Mouse (Mus musculus): Measurements from ENCODE around the gene Pi16.
"Not testable (repeated sequence)": the region's sequence is repeated elsewhere in the genome, so short reads cannot be mapped to it uniquely, and the experiment has no call there.

Pi16 gene

DNA sequence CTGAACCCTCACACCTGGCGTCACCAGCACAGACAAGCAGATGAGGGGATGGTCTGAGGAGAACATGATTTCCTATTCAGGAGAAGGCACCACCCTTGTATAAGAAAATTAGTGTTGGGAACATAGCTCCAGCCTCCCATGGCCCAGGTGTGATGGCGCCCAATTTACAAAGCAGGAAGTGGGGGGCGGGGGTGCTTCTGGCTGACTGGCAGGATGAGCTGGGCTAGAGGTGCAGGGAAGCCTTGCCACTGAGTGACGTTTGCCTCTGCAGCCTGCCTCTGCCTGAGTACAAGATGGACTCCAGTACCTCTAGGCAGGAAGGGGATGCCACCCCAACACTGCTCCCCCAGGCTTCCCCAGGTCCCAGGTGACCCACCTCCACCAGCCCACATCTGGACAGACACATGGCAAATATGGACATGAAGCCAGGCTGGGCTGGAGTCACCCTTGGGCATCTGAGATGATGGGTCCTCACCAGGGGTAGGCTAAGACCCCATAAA lies 14.8 kb downstream of the Pi16 start:
- no peak for DNase-seq

GRCm38 (mm10) chr17:29336266-29336990 lies 18.9 kb downstream of the Pi16 start:
- DNase-seq, result no peak

DNA sequence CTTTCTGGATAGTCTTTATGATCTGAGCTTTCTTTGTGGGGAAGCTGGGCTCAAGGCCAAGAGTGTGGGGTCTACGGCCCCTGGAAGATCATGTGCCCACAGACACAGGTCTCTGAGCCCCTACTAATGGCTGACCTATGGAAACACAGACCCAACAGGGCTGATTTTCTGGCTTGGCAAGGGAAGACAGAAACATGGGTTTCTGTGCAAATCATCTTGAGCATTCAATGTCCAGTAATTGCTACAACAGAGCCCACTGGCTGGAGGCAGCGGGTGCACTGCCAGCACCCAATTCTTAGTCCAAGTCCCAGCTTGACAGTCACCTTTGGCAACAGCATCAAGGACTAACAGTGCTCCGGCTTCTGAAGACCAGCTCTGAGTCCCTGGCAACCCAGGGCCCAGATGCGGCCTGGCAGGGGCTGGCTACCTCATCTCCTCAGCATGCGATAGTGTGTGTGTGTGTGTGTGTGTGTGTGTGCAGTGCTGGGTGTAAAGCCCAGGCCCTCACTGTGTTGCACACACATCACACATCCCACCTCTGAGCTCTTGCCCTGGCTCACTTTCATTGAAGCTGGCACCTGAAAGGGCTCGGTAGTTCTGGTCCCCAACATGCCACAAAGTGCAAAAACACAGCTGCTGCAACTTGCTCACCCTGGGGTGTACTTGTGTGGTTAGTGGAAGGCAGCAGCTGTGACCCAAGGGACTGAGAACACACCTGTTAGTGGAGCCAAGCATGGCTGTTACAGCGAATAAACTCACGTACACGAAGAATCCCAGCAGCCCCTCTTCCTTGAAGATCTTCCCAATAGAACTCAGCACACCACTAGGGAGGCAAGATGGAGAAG lies 20.7 kb downstream of the Pi16 start:
- no peak for DNase-seq

- DNase-seq, result no peak
Measured at GRCm38 (mm10) chr17:29339170-29339768, 21.8 kb downstream of the Pi16 start.

DNA sequence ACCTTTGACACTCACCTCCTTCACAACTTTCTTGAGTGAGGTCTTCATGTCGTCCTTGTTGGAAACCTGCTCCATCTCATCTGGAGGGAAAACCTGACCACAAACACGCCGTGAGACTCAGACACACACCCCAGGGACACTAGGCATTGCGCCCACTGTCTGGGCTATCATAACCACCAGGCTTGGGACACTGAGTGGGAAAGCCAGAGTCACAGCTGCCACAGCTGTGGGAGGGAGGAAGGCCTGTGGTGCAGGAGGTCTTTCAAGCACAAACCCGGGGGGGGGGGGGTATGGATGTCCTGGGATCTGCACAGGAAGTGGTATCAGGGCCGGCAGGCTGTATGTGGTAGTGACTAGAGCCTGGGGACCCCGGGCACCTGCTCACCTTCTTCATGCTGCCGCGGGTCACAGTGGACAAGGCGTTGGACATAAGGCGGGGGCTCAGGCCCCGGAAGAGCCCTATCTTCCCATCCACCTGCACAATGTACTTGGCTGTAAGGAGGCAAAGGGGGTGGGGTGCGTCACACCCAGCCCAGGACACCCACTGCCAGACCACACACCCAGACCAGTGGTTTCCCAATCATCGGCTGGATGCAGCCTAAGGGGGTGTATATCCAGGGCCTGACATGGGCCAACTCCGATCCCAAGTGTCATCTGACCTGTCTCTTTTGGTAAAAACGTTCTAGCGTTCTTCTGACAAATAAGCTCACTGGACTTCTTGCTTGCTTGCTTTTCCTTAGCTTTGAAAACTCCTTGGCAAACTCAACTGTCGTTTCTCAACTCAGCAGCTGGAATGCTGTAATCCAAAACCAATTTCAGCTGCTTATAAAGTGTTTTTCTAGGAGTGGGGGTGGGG lies 23.2 kb downstream of the Pi16 start:
- DNase-seq, result no peak

- no peak for DNase-seq
Measured at GRCm38 (mm10) chr17:29341591-29342003, 24.1 kb downstream of the Pi16 start.

DNA sequence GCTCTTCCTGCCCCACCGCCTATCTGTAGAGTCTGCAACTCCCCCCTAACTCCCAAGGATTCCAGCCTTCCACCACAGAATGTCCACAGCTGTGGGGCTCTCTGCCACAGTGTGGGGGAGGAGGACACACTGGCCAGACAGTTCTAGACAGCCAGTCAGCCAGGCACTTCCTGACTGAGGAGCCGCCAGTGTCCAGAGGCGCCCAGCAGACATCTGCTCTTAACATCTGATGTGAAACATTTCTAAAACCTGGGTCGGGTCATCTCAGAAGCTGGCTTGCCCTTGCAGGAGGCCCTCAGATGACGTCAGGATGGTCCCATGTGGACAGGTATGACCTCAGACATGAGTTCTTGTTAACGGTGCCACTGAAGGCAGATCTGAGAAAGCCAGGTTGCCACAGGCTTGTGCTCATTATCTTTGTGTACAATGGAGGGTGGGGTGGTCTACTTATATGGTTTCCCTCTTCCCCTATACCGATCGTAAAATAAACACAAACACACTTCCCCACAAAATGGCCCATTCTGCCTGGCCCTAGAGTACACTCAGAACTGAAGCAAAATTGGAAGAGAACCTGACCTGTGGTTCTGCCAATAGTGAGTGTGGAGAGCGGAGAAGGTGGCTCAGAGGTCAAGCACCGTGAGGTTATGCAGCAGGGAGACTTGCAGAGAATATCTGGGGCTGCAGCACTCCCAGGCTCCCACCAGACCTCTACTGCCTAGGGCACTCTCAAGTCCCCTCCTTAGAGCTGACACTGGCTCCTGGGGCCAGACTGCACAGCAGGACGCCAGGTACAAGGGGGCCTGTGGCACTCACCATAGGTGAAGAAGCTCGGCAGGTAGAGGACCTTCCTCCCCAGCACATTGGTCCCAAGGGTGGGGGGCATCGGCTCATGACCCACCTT lies 24.8 kb downstream of the Pi16 start:
- DNase-seq, result no peak

- no peak for DNase-seq
Measured at GRCm38 (mm10) chr17:29343241-29343640, 25.8 kb downstream of the Pi16 start.

DNA sequence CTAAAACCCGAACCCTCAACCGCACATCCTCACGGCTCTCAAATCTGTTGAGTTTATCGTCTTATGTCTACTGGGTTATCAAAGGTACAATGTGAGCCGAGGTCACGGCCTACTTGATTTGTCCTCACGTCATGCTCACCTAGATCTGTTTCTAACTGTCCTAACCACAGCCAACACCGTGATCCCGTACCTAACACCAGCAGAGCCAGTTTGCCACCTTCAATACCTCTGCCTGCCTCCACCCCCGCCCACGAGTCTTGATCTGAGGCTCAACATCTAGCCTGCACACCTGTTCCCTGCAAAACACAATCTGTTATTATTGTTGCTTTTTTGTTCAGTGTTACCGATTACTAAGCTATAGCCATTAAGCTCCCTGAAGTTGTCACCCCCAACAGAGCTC lies 27.8 kb downstream of the Pi16 start:
- no peak for DNase-seq

GRCm38 (mm10) chr17:29346496-29347125 lies 29.1 kb downstream of the Pi16 start:
- DNase-seq, result peak; percentile 72

- DNase-seq, result no peak
Measured at GRCm38 (mm10) chr17:29347126-29347644, 29.7 kb downstream of the Pi16 start.

DNA sequence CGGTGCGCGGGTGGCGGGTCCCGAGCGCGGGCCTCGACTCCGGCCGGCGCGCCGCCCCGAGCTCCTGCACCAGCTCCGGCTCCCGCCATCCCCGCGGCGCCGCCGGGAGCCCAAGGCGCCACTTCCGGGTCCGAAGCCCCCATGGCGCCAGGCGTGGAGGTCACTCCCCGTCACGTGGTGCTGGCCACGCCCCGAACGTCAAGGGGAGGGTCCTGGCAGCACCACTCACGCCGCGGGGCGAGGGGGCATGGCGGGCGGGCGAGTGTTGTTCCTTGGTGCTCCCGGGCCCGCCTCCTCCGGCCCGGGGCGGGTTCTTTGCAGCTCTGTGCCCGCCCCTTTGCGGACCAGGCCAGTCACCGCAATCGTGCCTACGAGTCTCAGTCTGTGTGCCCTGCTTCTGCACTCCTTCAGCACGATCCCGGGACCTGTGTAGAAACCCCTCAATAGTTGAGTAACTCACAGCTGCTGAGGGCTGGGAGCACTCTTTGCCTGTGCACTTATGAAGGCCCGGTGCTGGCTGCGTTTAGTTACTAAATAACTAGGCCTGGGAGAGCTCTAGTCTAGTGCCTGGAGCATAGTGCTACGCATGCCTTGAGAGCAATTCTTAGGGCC lies 30.3 kb downstream of the Pi16 start, which contains the start of gene Mtch1:
Gene Mtch1, minus strand, starts transcription at position 290 of the 612 bp plus-strand sequence.
- DNase-seq, result peak; percentile 98

GRCm38 (mm10) chr17:29348996-29349395 lies 31.5 kb downstream of the Pi16 start:
- no peak for DNase-seq

- DNase-seq, result not testable (repeated sequence)
Measured at GRCm38 (mm10) chr17:29351056-29351455, 33.6 kb downstream of the Pi16 start.

GRCm38 (mm10) chr17:29355461-29355840 lies 38.0 kb downstream of the Pi16 start:
- no peak for DNase-seq

DNA sequence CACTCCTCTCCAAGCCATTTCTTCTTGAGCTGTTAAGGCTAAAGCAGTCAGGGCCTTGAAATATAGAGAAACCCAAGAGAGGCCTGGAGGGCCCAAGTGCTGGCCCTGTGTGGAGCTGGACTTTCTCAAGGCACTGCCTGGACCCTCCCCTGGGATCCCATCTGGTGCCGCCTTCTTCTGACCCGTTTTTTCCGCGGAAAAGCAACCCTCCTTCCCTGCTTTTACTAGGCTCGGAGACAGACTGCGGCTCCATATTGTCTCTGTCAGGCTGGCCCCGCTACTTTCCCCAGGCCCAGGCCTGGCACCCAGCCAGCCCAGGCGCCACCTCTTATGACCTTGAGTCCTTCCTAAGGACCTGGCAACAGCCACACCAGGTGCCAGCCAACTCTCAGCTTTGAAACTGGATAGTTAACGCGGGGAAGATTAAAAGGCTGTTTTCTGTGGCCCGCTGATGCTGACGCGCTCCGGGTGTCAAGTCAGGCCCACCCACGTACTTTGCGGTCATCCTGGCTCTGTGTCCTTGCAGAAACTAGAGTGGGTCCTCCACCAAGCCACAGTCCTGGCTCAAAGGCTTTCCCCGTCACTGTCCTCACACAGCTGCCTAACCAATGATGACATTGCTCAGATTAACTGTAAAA lies 38.5 kb downstream of the Pi16 start:
- no peak for DNase-seq

- no peak for DNase-seq
Measured at GRCm38 (mm10) chr17:29356479-29356856, 39.0 kb downstream of the Pi16 start.

DNA sequence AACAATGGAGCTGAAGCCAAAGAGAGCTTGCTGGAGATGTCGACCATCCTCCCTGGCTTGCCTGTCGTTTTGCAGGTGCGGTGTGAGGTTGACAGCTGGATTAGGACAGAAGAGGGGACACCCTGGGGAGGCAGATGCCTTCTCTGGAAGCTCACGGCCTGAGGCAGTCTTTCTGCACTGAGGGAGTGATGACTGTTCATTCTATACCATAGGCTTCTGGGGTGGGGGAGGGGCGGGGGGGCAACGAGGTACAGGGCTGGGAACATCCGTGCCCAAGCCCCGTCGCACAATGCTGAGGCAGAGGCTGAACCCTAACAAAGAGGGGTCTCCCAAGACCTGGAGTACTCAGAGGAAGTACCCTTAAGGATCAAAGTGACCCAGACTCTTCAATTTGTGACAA lies 39.4 kb downstream of the Pi16 start:
- DNase-seq, result no peak

- DNase-seq, result no peak
Measured at GRCm38 (mm10) chr17:29358928-29359327, 41.4 kb downstream of the Pi16 start.

GRCm38 (mm10) chr17:29360761-29361221 lies 43.3 kb downstream of the Pi16 start, which contains the start of gene Fgd2:
Gene Fgd2 (plus strand): TSS chr17:29360914.
- no peak for DNase-seq

Measured in right cerebral cortex, postnatal 25 days (tissue).